Mouse (Mus musculus): ENCODE data around the gene Edem3. TPM values are rescaled to one million over a fixed set of nuclear protein-coding genes. Genes with fewer than 3 reads are reported as not detected.

Gene Edem3
- polyA plus RNA-seq, 1 experiment from 2014 or later = 8.8 TPM

DNA sequence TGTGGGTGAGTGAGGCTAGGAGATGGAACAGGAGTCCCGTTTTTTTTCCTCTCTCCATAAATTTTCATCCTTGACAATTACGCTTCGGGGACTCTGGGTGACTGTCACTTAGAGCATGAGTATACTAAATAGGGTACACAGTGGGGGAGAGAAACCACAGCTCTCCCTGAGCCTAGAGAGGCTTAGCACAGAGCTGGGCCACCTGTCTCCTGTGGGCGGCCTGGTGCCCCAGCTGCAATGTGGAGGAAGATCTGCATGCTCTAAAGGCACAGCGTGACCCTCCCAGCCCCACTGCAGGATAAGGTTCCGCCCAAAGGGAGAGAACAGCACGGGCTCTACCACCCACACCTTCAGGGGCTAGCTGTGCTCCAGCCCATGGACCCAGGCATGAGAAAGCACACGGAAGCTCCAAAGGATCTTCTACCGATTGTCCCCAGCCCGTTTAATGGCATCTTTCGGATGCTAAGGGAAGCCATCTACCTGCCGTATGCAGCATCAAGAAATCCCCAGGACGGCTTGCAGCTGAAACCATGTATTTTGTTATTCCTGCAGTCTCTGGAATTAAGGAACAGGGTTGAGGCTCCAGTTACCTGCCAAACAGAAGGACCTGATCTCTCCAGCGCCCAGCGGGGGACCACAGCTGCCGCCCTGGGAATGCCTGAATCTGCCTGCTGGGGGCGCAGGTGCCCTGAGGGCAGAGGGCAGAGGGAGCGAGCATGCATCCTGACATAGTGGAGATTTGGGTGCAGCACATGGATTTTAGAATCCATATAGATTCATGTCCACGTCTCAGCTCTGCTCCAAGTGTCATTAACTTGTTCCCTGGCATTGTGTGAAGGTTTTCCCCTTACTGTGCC lies 91.0 kb downstream of the Edem3 start:
- H3K9ac ChIP-seq (ENCODE audit: low read depth, low read length) = no peak overlapping the region
- H3K4me3 ChIP-seq (ENCODE audit: low read length) = no peak overlapping the region
- no peaks in the 10 kb centered on the region for H3K4me1 ChIP-seq (ENCODE audit: control insufficient read depth, insufficient read depth, low read length)
- no peak overlapping the region for H3K4me2 ChIP-seq (ENCODE audit: low read depth, low read length)
- no peaks in the 10 kb centered on the region for H3K27me3 ChIP-seq (replicated peaks; ENCODE audit: control insufficient read depth, insufficient read depth, low read length)
- ATAC-seq = no peak
- 62% methylated on average over 19 of the region's 19 CpGs for WGBS
- no peaks in the 10 kb centered on the region for H3K9me3 ChIP-seq (ENCODE audit: control insufficient read depth, low read length)
- H3K36me3 ChIP-seq (ENCODE audit: control insufficient read depth, insufficient read depth, low read length) = no peaks in the 10 kb centered on the region
- H3K27ac ChIP-seq (ENCODE audit: low read length) = no peak overlapping the region

DNA sequence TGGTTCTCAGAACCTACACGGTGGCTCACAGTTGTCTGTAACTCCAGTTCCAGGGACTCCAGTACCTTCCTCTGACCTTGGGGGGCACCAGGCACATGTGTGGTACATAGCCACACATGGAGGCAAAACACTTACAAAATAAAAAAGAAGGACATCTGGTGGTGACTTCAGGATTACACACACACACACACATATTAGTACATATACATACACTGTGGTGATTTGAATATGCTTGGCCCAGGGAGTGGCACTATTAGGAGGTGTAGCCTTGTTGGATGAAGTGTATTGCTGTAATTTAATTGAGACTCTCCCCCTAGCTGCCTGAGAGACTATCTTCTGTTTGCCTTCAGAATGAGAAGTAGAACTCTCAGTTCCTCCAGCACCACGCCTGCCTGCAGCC lies 93.1 kb downstream of the Edem3 start:
- Histone ChIP-seq H3K27ac (ENCODE audit: low read length) (no peak overlapping the region), H3K36me3 (ENCODE audit: control insufficient read depth, insufficient read depth, low read length) (no peaks in the 10 kb centered on the region), H3K4me3 (ENCODE audit: low read length) (no peak overlapping the region), H3K27me3 (replicated peaks; ENCODE audit: control insufficient read depth, insufficient read depth, low read length) (no peaks in the 10 kb centered on the region), H3K4me2 (ENCODE audit: low read depth, low read length) (no peak overlapping the region), H3K9me3 (ENCODE audit: control insufficient read depth, low read length) (no peaks in the 10 kb centered on the region), H3K9ac (ENCODE audit: low read depth, low read length) (no peak overlapping the region), H3K4me1 (ENCODE audit: control insufficient read depth, insufficient read depth, low read length) (no peaks in the 10 kb centered on the region)
- ATAC-seq = no peak
- WGBS = 88% methylated on average over 2 of the region's 2 CpGs

DNA sequence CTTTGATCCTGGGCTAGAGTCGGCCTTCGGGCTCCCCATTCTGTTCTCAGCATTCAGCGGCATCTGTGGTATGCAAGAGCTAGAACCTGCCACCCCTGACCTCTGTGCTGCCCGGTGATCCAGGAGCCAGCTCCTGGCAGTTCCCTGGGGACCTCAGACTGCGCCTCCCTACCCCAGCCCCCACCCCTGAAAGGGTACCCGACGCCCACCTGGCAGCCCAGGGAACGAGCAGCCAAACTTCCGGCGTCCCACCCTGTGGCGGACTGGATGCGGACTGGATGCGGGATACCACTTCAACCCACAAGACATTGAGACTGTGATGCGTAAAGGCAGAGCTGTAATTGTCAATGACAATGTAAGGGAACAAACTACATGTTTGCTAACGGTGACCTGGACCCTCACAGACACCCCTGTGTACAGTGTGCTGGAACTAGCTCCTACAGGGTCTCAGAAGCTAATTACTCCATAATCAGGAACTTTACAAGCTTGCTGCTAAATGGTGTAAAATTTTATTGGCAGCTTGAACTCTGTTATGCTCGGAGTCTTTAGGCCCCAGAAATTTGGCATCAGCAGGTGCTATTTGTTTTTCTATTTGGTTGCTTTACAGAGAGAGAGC lies 94.9 kb downstream of the Edem3 start:
- WGBS = 82% methylated on average over 16 of the region's 16 CpGs
- no peak for ATAC-seq

DNA sequence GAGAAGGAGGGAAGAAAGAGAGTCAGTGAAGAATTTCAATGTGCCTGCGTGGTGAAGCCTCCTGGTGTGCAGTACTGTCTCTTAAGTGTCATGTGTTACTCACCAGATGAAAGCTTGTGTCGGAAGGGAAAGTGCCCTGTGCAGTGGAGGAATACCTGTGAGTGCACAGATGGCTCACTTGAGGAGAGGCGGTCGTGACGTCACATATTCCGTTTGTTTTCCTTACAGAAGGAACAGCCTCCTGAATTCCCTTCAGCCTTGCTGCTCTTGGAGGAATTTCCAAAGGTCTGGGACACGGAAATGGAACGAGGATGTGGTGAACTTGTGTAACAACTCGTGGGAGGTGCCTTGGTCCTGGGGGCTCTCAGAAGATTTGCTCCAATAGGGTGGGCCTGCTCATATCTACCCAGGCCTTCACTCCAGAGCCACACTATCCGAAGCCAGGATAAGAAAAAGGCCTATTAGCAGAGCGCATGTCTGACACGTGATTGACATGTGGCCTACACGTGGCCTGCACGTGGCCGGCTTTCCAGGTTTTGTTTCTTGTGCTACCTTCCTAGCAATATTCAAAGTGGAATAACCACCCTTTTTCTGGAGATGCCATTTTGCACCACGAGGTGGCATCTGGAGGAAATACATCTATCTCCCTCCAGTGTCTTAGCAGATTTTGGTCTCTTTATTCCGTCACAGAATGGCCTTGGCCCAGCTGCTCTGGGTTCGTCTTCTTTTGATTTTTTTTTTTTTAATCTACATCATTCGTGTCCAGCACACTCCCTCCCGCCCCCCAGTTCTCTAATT lies 96.1 kb downstream of the Edem3 start:
- Histone ChIP-seq H3K9me3 (ENCODE audit: control insufficient read depth, low read length) (no peaks in the 10 kb centered on the region), H3K9ac (ENCODE audit: low read depth, low read length) (no peak overlapping the region), H3K36me3 (ENCODE audit: control insufficient read depth, insufficient read depth, low read length) (no peaks in the 10 kb centered on the region), H3K4me3 (ENCODE audit: low read length) (no peak overlapping the region), H3K27me3 (replicated peaks; ENCODE audit: control insufficient read depth, insufficient read depth, low read length) (no peaks in the 10 kb centered on the region), H3K27ac (ENCODE audit: low read length) (no peak overlapping the region), H3K4me1 (ENCODE audit: control insufficient read depth, insufficient read depth, low read length) (no peaks in the 10 kb centered on the region), H3K4me2 (ENCODE audit: low read depth, low read length) (no peak overlapping the region)
- no peak for ATAC-seq
- WGBS = 85% methylated on average over 20 of the region's 20 CpGs

More for the DNA sequence above, 94.9 kb downstream of the Edem3 start:
- Histone ChIP-seq H3K4me3 (ENCODE audit: low read length) (no peak overlapping the region), H3K27ac (ENCODE audit: low read length) (no peak overlapping the region), H3K27me3 (replicated peaks; ENCODE audit: control insufficient read depth, insufficient read depth, low read length) (no peaks in the 10 kb centered on the region), H3K4me1 (ENCODE audit: control insufficient read depth, insufficient read depth, low read length) (no peaks in the 10 kb centered on the region), H3K4me2 (ENCODE audit: low read depth, low read length) (no peak overlapping the region), H3K9ac (ENCODE audit: low read depth, low read length) (no peak overlapping the region), H3K36me3 (ENCODE audit: control insufficient read depth, insufficient read depth, low read length) (no peaks in the 10 kb centered on the region), H3K9me3 (ENCODE audit: control insufficient read depth, low read length) (no peaks in the 10 kb centered on the region)

DNA sequence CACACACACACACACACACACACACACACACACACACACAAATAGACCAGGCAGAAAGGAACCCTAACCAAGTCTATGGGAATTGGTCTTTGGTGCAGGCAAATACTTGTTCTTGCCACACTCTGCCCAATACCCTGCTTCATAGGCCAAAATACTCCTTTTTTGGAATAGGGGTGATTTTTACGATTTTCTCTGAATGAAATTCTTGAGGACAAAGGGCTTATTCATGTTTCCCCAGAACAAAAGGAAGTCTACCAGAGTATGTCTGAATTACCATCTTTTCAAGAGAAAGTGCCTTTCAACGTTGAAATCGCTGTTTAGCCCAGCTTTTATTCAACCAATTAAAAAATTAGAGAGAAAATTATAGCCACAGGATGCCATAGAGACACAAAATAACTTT lies 96.8 kb downstream of the Edem3 start:
- no peaks in the 10 kb centered on the region for H3K4me1 ChIP-seq (ENCODE audit: control insufficient read depth, insufficient read depth, low read length)
- no peak overlapping the region for H3K4me2 ChIP-seq (ENCODE audit: low read depth, low read length)
- no peak for ATAC-seq
- H3K9ac ChIP-seq (ENCODE audit: low read depth, low read length) = no peak overlapping the region
- H3K4me3 ChIP-seq (ENCODE audit: low read length) = no peak overlapping the region
- WGBS = 70% methylated on average over 3 of the region's 3 CpGs
- no peaks in the 10 kb centered on the region for H3K9me3 ChIP-seq (ENCODE audit: control insufficient read depth, low read length)
- no peak overlapping the region for H3K27ac ChIP-seq (ENCODE audit: low read length)
- no peaks in the 10 kb centered on the region for H3K27me3 ChIP-seq (replicated peaks; ENCODE audit: control insufficient read depth, insufficient read depth, low read length)
- H3K36me3 ChIP-seq (ENCODE audit: control insufficient read depth, insufficient read depth, low read length) = no peaks in the 10 kb centered on the region

DNA sequence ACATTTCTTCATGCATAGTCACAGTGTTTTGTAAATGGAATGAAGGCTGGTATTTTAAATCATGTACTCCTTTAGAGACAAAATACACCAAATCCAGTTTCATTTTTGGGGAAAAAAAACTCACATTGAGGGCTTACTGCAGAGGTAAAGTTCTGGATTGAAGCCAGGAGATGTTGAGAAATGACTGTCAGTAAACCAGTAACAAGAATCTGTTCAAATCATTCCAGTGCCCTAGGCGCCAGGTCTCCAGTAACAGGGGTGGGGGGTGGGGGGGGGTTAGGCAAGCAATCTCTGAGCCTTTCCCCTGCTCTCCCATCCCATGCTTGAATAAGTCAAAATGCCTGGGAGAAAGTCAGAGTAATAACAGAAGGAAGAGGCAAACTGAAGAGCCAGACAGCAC lies 100.4 kb downstream of the Edem3 start:
- no peak for ATAC-seq
- no peak overlapping the region for H3K27ac ChIP-seq (ENCODE audit: low read length)
- WGBS = 58% methylated on average over 1 of the region's 1 CpGs

DNA sequence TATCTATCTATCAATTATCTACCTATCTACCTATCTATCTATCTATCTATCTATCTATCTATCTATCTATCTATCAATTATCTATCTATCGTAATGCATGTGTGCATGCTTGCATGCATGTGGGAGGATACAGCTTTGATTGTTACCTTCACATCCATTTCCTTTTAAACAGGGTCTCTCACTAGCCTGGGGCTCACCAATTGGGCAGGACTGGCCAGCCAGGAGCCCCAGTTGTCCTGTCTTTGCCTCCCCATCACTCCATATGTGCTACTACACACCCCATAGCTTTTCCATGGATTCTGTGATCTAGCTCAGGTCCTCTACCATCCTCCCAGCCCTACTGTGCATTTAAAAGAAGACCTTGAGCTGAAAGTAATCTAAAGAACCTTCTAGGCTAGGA lies 103.3 kb downstream of the Edem3 start:
- H3K27me3 ChIP-seq (replicated peaks; ENCODE audit: control insufficient read depth, insufficient read depth, low read length) = no peaks in the 10 kb centered on the region
- H3K4me1 ChIP-seq (ENCODE audit: control insufficient read depth, insufficient read depth, low read length) = peaks cover 1% of the 10 kb centered on the region; the same call in 1 of the 2 replicates
- WGBS = 96% methylated on average over 1 of the region's 1 CpGs
- no peak overlapping the region for H3K9ac ChIP-seq (ENCODE audit: low read depth, low read length)
- no peak overlapping the region for H3K27ac ChIP-seq (ENCODE audit: low read length)
- H3K4me3 ChIP-seq (ENCODE audit: low read length) = no peak overlapping the region
- no peak for ATAC-seq
- no peaks in the 10 kb centered on the region for H3K36me3 ChIP-seq (ENCODE audit: control insufficient read depth, insufficient read depth, low read length)
- H3K9me3 ChIP-seq (ENCODE audit: control insufficient read depth, low read length) = no peaks in the 10 kb centered on the region
- H3K4me2 ChIP-seq (ENCODE audit: low read depth, low read length) = no peak overlapping the region

More for the DNA sequence above, 100.4 kb downstream of the Edem3 start:
- Histone ChIP-seq H3K4me2 (ENCODE audit: low read depth, low read length) (no peak overlapping the region), H3K9ac (ENCODE audit: low read depth, low read length) (no peak overlapping the region), H3K36me3 (ENCODE audit: control insufficient read depth, insufficient read depth, low read length) (no peaks in the 10 kb centered on the region), H3K9me3 (ENCODE audit: control insufficient read depth, low read length) (no peaks in the 10 kb centered on the region), H3K4me3 (ENCODE audit: low read length) (no peak overlapping the region), H3K4me1 (ENCODE audit: control insufficient read depth, insufficient read depth, low read length) (no peaks in the 10 kb centered on the region), H3K27me3 (replicated peaks; ENCODE audit: control insufficient read depth, insufficient read depth, low read length) (no peaks in the 10 kb centered on the region)

DNA sequence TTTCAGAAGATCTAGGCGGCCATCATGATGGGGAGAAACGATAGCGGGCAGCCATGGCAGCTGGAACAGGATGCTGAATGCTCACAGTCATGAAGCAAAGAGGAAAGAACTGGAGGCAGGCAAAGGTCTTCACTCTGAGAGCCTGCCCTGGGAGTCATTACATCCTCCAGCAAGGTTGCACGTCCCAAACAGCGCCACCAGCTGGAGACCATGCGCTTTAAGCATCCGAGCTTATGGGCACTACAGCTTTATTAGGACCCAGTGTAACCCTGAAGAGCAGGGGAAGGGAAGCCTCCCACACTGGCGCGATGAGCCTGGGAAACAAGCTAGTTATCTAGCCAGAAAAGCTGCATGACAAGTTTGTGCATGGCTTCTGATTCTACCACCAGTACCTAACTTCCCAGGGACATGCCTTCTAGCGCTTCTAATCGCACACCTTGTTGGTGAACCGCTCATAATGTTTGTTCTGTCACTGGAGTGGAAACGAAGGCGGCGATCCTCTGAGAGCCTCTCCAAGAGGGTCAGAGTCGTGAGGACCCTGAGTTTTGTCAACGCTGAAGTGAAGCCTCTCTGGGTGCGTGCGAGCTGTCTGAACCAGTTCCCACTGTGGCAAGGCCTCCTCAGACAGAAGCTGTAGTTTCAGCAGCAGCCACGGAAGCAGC lies 106.3 kb downstream of the Edem3 start:
- Histone ChIP-seq H3K9me3 (ENCODE audit: control insufficient read depth, low read length) (no peaks in the 10 kb centered on the region), H3K27ac (ENCODE audit: low read length) (no peak overlapping the region), H3K4me2 (ENCODE audit: low read depth, low read length) (no peak overlapping the region), H3K36me3 (ENCODE audit: control insufficient read depth, insufficient read depth, low read length) (no peaks in the 10 kb centered on the region), H3K4me1 (ENCODE audit: control insufficient read depth, insufficient read depth, low read length) (peaks cover 5% of the 10 kb centered on the region; the same call in 1 of the 2 replicates), H3K9ac (ENCODE audit: low read depth, low read length) (no peak overlapping the region), H3K4me3 (ENCODE audit: low read length) (no peak overlapping the region), H3K27me3 (replicated peaks; ENCODE audit: control insufficient read depth, insufficient read depth, low read length) (no peaks in the 10 kb centered on the region)
- WGBS = 61% methylated on average over 20 of the region's 20 CpGs
- ATAC-seq = no peak

DNA sequence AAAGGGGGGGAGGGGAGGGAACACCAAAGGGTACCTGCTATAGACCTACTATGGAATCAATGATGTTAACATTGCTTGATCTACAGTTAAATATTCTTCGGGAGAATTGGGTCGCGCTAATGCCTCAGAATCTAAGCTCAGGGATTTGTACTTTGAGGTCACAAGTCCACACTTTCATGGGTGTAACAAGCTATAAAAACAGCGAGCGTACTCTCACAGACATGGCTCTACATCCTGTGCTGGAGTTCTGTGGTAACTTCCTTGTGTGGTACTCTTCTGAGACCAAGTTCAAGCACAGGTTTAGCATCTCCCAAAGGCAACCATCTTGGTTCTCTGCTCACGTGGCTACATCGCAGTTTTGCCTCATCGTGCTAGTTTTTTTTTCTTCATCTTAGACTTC lies 106.9 kb downstream of the Edem3 start:
- ATAC-seq = no peak
- Histone ChIP-seq H3K4me2 (ENCODE audit: low read depth, low read length) (no peak overlapping the region), H3K27me3 (replicated peaks; ENCODE audit: control insufficient read depth, insufficient read depth, low read length) (no peaks in the 10 kb centered on the region), H3K9me3 (ENCODE audit: control insufficient read depth, low read length) (no peaks in the 10 kb centered on the region), H3K9ac (ENCODE audit: low read depth, low read length) (no peak overlapping the region), H3K4me3 (ENCODE audit: low read length) (no peak overlapping the region), H3K4me1 (ENCODE audit: control insufficient read depth, insufficient read depth, low read length) (peaks cover 5% of the 10 kb centered on the region; the same call in 1 of the 2 replicates), H3K36me3 (ENCODE audit: control insufficient read depth, insufficient read depth, low read length) (no peaks in the 10 kb centered on the region), H3K27ac (ENCODE audit: low read length) (no peak overlapping the region)
- WGBS = 88% methylated on average over 8 of the region's 8 CpGs

Measured in intestine, embryonic 16.5 days (tissue).